Mouse (Mus musculus): Measurements from ENCODE around the gene Hrh1. TPM values are rescaled to one million over a fixed set of nuclear protein-coding genes. Genes with fewer than 3 reads are reported as not detected.

Gene Hrh1
- total and polyA plus RNA-seq, 3 experiments: not detected

DNA sequence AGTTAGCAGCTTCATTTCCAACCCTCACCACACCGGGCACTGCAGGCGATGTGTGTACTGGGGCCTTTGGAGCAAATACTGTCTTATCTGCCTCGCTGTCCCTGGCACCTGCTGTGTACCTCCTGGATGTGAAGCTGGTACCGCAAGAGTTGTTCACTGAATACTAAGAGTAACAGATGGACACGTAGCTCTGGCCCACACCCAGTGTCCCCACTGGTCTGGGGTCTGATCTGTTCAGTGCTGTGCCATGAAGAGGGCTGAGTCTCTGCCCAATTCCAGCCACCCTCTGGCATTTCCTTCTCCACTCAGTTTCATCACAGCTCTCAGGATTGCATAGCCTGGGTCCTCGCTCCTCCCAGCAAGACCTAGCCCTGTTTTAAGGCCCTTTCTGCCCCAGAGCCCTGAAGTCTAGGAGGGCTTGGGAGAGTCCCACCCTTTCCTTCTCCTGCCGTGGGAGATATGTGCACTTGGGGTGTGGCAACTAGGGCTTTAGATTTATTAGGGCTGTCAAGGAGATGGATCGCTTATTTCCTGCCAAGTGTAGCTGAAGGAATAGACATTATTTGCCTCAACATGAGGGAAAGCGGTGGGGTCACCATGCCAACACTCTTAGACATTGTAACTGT is 25.4 kb downstream of the Hrh1 start:
- no peak overlapping the region for H3K4me3 ChIP-seq (replicated peaks in 1 of 3; ENCODE audit: low read depth in 2 of 3, low read length in 2 of 3, poor library complexity in 1 of 3)

DNA sequence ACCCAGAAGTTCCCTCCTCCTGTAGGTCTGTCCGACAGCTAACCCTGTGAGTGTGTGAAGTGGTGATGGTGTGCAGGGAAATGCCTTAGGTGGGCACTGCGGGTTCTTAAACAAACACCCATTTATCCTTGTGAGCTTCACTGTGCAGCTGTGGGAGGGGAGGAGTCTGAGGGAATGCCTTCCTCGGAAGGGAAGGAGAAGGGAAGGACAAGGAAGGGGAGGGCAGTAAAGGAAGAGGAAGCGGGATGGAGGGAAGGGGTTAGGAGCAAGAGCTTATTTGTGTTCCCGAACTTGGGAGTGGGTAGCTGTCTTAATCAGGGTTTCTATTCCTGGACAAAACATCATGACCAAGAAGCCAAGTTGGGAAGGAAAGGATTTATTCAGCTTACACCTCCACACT is 27.6 kb downstream of the Hrh1 start:
- dilution Hi-C loops (cut with MboI; ENCODE audit: extremely low pct_ligation_motif_present, extremely low pct_unique_long_range_greater_than_20kb, low sequenced_read_pairs) (no loop called here), in situ Hi-C loops (cut with MboI; ENCODE audit: low pct_ligation_motif_present, low pct_unique_long_range_greater_than_20kb, low sequenced_read_pairs) (no loop called here)
- H3K4me1 ChIP-seq (ENCODE audit: control insufficient read depth in 1 of 2, insufficient read depth in 2 of 2): no peaks in the 10 kb centered on the region
- H3K4me3 ChIP-seq (replicated peaks in 1 of 3; ENCODE audit: low read depth in 2 of 3, low read length in 2 of 3, poor library complexity in 1 of 3): no peak overlapping the region
- no peak overlapping the region for H3K9ac ChIP-seq (ENCODE audit: insufficient read depth, low read depth)
- H3K27me3 ChIP-seq (replicated peaks): peaks cover 94% of the 10 kb centered on the region
- DNase-seq (ENCODE audit: extremely low read depth): no peak
- H3K4me2 ChIP-seq (ENCODE audit: insufficient read depth, low read depth, poor library complexity, severe bottlenecking): no peak overlapping the region
- no peak for TF ChIP-seq KAT2A (IDR thresholded peaks at IDR 0.05; ENCODE audit: insufficient replicate concordance, low read length)
- TF ChIP-seq TCF12 (IDR thresholded peaks at IDR 0.05; ENCODE audit: low read depth, low read length): no peak
- no peak for TF ChIP-seq ZNF384 (IDR thresholded peaks at IDR 0.05; ENCODE audit: low read depth, low read length)
- TF ChIP-seq POLR2A (IDR thresholded peaks at IDR 0.05; ENCODE audit: low read depth, low read length): no peak
- TF ChIP-seq MEF2A (IDR thresholded peaks at IDR 0.05; ENCODE audit: borderline replicate concordance, low read depth, low read length): no peak
- no peak for TF ChIP-seq ETS1 (conservative IDR thresholded peaks at IDR 0.05; ENCODE audit: low read depth, low read length)
- no peak for TF ChIP-seq USF2 (conservative IDR thresholded peaks at IDR 0.05; ENCODE audit: low read depth, low read length)
- TF ChIP-seq NRF1 (IDR thresholded peaks at IDR 0.05; ENCODE audit: low read depth, low read length): no peak
- TF ChIP-seq ZMIZ1 (IDR thresholded peaks at IDR 0.05; ENCODE audit: low read depth, low read length): no peak
- no peak for TF ChIP-seq PAX5 (IDR thresholded peaks at IDR 0.05; ENCODE audit: low read length)
- no peaks in the 10 kb centered on the region for H3K36me3 ChIP-seq (replicated peaks in 1 of 2; ENCODE audit: control insufficient read depth in 1 of 2, insufficient read depth in 1 of 2, low read length in 1 of 2)
- H3K27ac ChIP-seq (ENCODE audit: insufficient read depth, low read depth): no peak overlapping the region
- H3K79me2 ChIP-seq (replicated peaks; ENCODE audit: control insufficient read depth, extremely low read depth, insufficient read depth, poor library complexity, severe bottlenecking): no peaks in the 10 kb centered on the region
- no peaks in the 10 kb centered on the region for H3K9me3 ChIP-seq (replicated peaks; ENCODE audit: low read length)

More for the DNA sequence above, 25.4 kb downstream of the Hrh1 start:
- Histone ChIP-seq H3K36me3 (replicated peaks in 1 of 2; ENCODE audit: control insufficient read depth in 1 of 2, insufficient read depth in 1 of 2, low read length in 1 of 2) (no peaks in the 10 kb centered on the region), H3K4me1 (ENCODE audit: control insufficient read depth in 1 of 2, insufficient read depth in 2 of 2) (no peaks in the 10 kb centered on the region), H3K9ac (ENCODE audit: insufficient read depth, low read depth) (no peak overlapping the region), H3K9me3 (replicated peaks; ENCODE audit: low read length) (no peaks in the 10 kb centered on the region), H3K27ac (ENCODE audit: insufficient read depth, low read depth) (no peak overlapping the region), H3K79me2 (replicated peaks; ENCODE audit: control insufficient read depth, extremely low read depth, insufficient read depth, poor library complexity, severe bottlenecking) (no peaks in the 10 kb centered on the region), H3K27me3 (replicated peaks) (peaks cover 93% of the 10 kb centered on the region), H3K4me2 (ENCODE audit: insufficient read depth, low read depth, poor library complexity, severe bottlenecking) (no peak overlapping the region)
- in situ Hi-C loops (cut with MboI; ENCODE audit: low pct_ligation_motif_present, low pct_unique_long_range_greater_than_20kb, low sequenced_read_pairs): no loop called here
- dilution Hi-C loops (cut with MboI; ENCODE audit: extremely low pct_ligation_motif_present, extremely low pct_unique_long_range_greater_than_20kb, low sequenced_read_pairs): no loop called here
- no peak for DNase-seq (ENCODE audit: extremely low read depth)
- no peak for TF ChIP-seq JUND (conservative IDR thresholded peaks at IDR 0.05; ENCODE audit: low read depth, low read length)
- TF ChIP-seq MEF2A (IDR thresholded peaks at IDR 0.05; ENCODE audit: borderline replicate concordance, low read depth, low read length): no peak
- TF ChIP-seq SIN3A (IDR thresholded peaks at IDR 0.05; ENCODE audit: low read length): no peak
- no peak for TF ChIP-seq CHD2 (IDR thresholded peaks at IDR 0.05; ENCODE audit: low read length)
- TF ChIP-seq NRF1 (IDR thresholded peaks at IDR 0.05; ENCODE audit: low read depth, low read length): no peak
- no peak for TF ChIP-seq IRF4 (IDR thresholded peaks at IDR 0.05; ENCODE audit: low read depth, low read length)
- no peak for TF ChIP-seq KAT2A (IDR thresholded peaks at IDR 0.05; ENCODE audit: insufficient replicate concordance, low read length)
- TF ChIP-seq CTCF (conservative IDR thresholded peaks at IDR 0.05 in 1 of 2, IDR thresholded peaks at IDR 0.05 in 1 of 2; ENCODE audit: low read depth in 2 of 2, low read length in 2 of 2): no peak
- TF ChIP-seq HCFC1 (IDR thresholded peaks at IDR 0.05; ENCODE audit: low read depth, low read length): no peak
- TF ChIP-seq SMC3 (IDR thresholded peaks at IDR 0.05; ENCODE audit: low read depth, low read length): no peak
